16 mouse cellular contexts compared by ENCODE assay signal in the genomic region with DNA sequence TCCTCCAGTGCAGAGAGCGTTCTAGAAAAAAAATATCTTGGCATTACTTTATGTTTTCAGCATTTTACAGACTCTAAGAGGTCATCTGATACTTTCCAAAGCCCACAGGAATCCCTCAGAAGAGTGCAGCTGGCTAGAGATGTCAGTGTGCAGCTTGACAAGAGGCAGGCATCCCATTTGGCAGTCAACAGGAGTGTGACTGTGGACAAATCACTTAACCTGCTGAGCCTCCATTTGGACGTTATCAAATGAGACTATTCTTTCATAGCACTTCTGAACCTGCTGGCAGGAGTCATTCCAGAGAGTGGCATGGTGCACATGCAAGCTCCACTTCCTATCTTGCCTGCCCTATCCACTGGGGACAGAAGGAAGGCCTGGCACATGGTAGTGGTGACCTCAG. TPM values are rescaled to one million over a fixed set of nuclear protein-coding genes. Genes with fewer than 3 reads are reported as not detected.
DNase-seq lines count a peak whose midpoint lies in the region; ATAC-seq and TF ChIP-seq lines count a peak whose summit lies in the region.
"Had no signal": no experiment of that assay in that cellular context is flagged by ENCODE, and none has a peak within 500 bp of the region (broad histone marks: within the 10 kb centered on the region; RNA-seq: fewer than 3 reads in every experiment).

No protein-coding gene starts in this region.

- TF ChIP-seq EP300 in lung, postnatal 0 days (IDR thresholded peaks at IDR 0.05): no peak

- H3K36me3 ChIP-seq in lung, postnatal 0 days (ENCODE audit: insufficient read depth, low read length): no peaks in the 10 kb centered on the region
- no peaks in the 10 kb centered on the region for H3K36me3 ChIP-seq in heart, embryonic 15.5 days
- no peaks in the 10 kb centered on the region for H3K36me3 ChIP-seq in hindbrain, postnatal 0 days (ENCODE audit: insufficient read depth, low read length)
- H3K36me3 ChIP-seq in hindbrain, embryonic 10.5 days: peaks cover 4% of the 10 kb centered on the region; the same call in 1 of the 2 replicates
- H3K36me3 ChIP-seq: hindbrain, embryonic 12.5 days; liver, embryonic 13.5 days; midbrain, embryonic 13.5 days had no signal

- H3K27me3 ChIP-seq in lung, postnatal 0 days (replicated peaks; ENCODE audit: insufficient read depth, low read length): no peaks in the 10 kb centered on the region
- H3K27me3 ChIP-seq in heart, embryonic 15.5 days: no peaks in the 10 kb centered on the region
- no peaks in the 10 kb centered on the region for H3K27me3 ChIP-seq in hindbrain, postnatal 0 days (ENCODE audit: insufficient read depth, low read length)
- H3K27me3 ChIP-seq in hindbrain, embryonic 10.5 days (ENCODE audit: insufficient read depth, poor library complexity, severe bottlenecking): no peaks in the 10 kb centered on the region
- H3K27me3 ChIP-seq: hindbrain, embryonic 12.5 days; liver, embryonic 13.5 days; midbrain, embryonic 13.5 days had no signal

- peak; percentile 12 for DNase-seq in lung, postnatal 0 days (ENCODE audit: low spot score)
- DNase-seq in lung, adult 2 months: no peak
- peak; percentile 42 for DNase-seq in gastrocnemius, postnatal 25 days
- DNase-seq in hindbrain, postnatal 0 days (ENCODE audit: low spot score): no peak
- no peak for DNase-seq in hindbrain, embryonic 10.5 days (ENCODE audit: low spot score)
- DNase-seq: adrenal gland, adult 2 months; cerebellum, adult 8-10 months; kidney, adult 18-20 months; kidney, postnatal 25 days; liver, embryonic 13.5 days; lung, postnatal 14 days; right cerebral cortex, postnatal 14 days had no signal

- no peak overlapping the region for H3K9ac ChIP-seq in lung, postnatal 0 days (replicated peaks; ENCODE audit: low read depth)
- H3K9ac ChIP-seq in heart, embryonic 15.5 days: no peak overlapping the region
- no peak overlapping the region for H3K9ac ChIP-seq in hindbrain, postnatal 0 days (replicated peaks; ENCODE audit: low read length)
- H3K9ac ChIP-seq: hindbrain, embryonic 12.5 days; liver, embryonic 13.5 days; midbrain, embryonic 13.5 days had no signal

- H3K4me1 ChIP-seq in lung, postnatal 0 days (ENCODE audit: insufficient read depth, low read depth, low read length): peaks cover 9% of the 10 kb centered on the region
- H3K4me1 ChIP-seq in lung, adult 2 months (ENCODE audit: control insufficient read depth, insufficient read depth, low read length): peaks cover 18% of the 10 kb centered on the region
- H3K4me1 ChIP-seq in heart, embryonic 15.5 days (replicated peaks): peaks cover 42% of the 10 kb centered on the region
- H3K4me1 ChIP-seq in hindbrain, postnatal 0 days (ENCODE audit: insufficient read depth, low read length): peaks cover 7% of the 10 kb centered on the region
- peaks cover 31% of the 10 kb centered on the region for H3K4me1 ChIP-seq in hindbrain, embryonic 10.5 days (replicated peaks)

- no peak overlapping the region for H3K4me3 ChIP-seq in lung, postnatal 0 days (ENCODE audit: low read depth, low read length)
- no peak overlapping the region for H3K4me3 ChIP-seq in lung, adult 2 months (replicated peaks; ENCODE audit: extremely low read depth, low read depth, low read length)
- no peak overlapping the region for H3K4me3 ChIP-seq in heart, embryonic 15.5 days
- H3K4me3 ChIP-seq in hindbrain, postnatal 0 days (ENCODE audit: low read length): no peak overlapping the region
- H3K4me3 ChIP-seq in hindbrain, embryonic 10.5 days: no peak overlapping the region
- H3K4me3 ChIP-seq: hindbrain, embryonic 12.5 days; liver, embryonic 13.5 days; midbrain, embryonic 13.5 days had no signal

- H3K27ac ChIP-seq in lung, postnatal 0 days (ENCODE audit: low read length): no peak overlapping the region
- H3K27ac ChIP-seq in heart, embryonic 15.5 days: peak overlapping the region; percentile 80
- H3K27ac ChIP-seq in hindbrain, postnatal 0 days: no peak overlapping the region
- H3K27ac ChIP-seq in hindbrain, embryonic 10.5 days: no peak overlapping the region
- H3K27ac ChIP-seq: hindbrain, embryonic 12.5 days; liver, embryonic 13.5 days; midbrain, embryonic 13.5 days had no signal

- no peak for TF ChIP-seq POLR2A in lung, adult 2 months (IDR thresholded peaks at IDR 0.05; ENCODE audit: borderline replicate concordance, extremely low read depth, low read depth, low read length)

- no peak for TF ChIP-seq CTCF in lung, postnatal 0 days (IDR thresholded peaks at IDR 0.05)
- no peak for TF ChIP-seq CTCF in lung, adult 2 months (IDR thresholded peaks at IDR 0.05; ENCODE audit: insufficient read depth, low read length)
- no peak for TF ChIP-seq CTCF in hindbrain, postnatal 0 days (IDR thresholded peaks at IDR 0.05; ENCODE audit: low read depth)

- H3K9me3 ChIP-seq in lung, postnatal 0 days (ENCODE audit: low read length): no peaks in the 10 kb centered on the region
- no peaks in the 10 kb centered on the region for H3K9me3 ChIP-seq in heart, embryonic 15.5 days (replicated peaks)
- H3K9me3 ChIP-seq in hindbrain, postnatal 0 days (ENCODE audit: low read length): no peaks in the 10 kb centered on the region
- H3K9me3 ChIP-seq in hindbrain, embryonic 10.5 days: no peaks in the 10 kb centered on the region
- H3K9me3 ChIP-seq: hindbrain, embryonic 12.5 days; liver, embryonic 13.5 days; midbrain, embryonic 13.5 days had no signal

- WGBS in lung, postnatal 0 days: 37% methylated on average over 2 of the region's 2 CpGs
- 43% methylated on average over 2 of the region's 2 CpGs for WGBS in lung, adult 2 months
- WGBS in heart, embryonic 15.5 days: 13% methylated on average over 2 of the region's 2 CpGs
- WGBS in hindbrain, postnatal 0 days: 65% methylated on average over 2 of the region's 2 CpGs
- 80% methylated on average over 2 of the region's 2 CpGs for WGBS in hindbrain, embryonic 10.5 days

- no peak overlapping the region for H3K4me2 ChIP-seq in lung, postnatal 0 days (replicated peaks; ENCODE audit: low read depth, low read length)
- no peak overlapping the region for H3K4me2 ChIP-seq in heart, embryonic 15.5 days
- no peak overlapping the region for H3K4me2 ChIP-seq in hindbrain, postnatal 0 days (ENCODE audit: low read depth, low read length)
- H3K4me2 ChIP-seq: hindbrain, embryonic 12.5 days; liver, embryonic 13.5 days; midbrain, embryonic 13.5 days had no signal

- no peak for ATAC-seq in lung, postnatal 0 days
- peak; percentile 51 for ATAC-seq in heart, embryonic 15.5 days (replicated peaks; ENCODE audit: insufficient number of reproducible peaks, insufficient read depth, low FRiP score, low read depth)
- ATAC-seq in hindbrain, postnatal 0 days: no peak
- no peak for ATAC-seq in megakaryocyte progenitor cell, adult 5-6 weeks (replicated peaks; ENCODE audit: poor library complexity)
- ATAC-seq: midbrain, embryonic 13.5 days had no signal

RNA-seq across cellular contexts. Expression of a gene that starts 2.4 kb away (rescaled TPM):
- 364 and 369 TPM in 2 replicates for polyA plus RNA-seq in lung, postnatal 0 days (2015; fragmentation: Nextera tagmentation; extraction: Ambion mirVana)
- 48.3 and 56.6 TPM in 2 replicates for polyA plus RNA-seq in lung, adult 2 months (2012; rRNA removed)
- 100 to 1,000 TPM; 203 to 223 TPM for total RNA-seq in gastrocnemius, postnatal 25 days (2021)
- 214 and 229 TPM in 2 replicates for polyA plus RNA-seq in heart, embryonic 15.5 days (2015; fragmentation: Nextera tagmentation; extraction: Ambion mirVana)
- 125 and 136 TPM in 2 replicates for total RNA-seq in hindbrain, postnatal 0 days (2014; rRNA removed)
- 357 and 367 TPM in 2 replicates for polyA plus RNA-seq in hindbrain, postnatal 0 days (2015; fragmentation: Nextera tagmentation; extraction: Ambion mirVana)
- 310 and 365 TPM in 2 replicates for polyA plus RNA-seq in hindbrain, embryonic 10.5 days (2016; fragmentation: Nextera tagmentation; extraction: Ambion mirVana)
- 102 and 121 TPM in 2 replicates for total RNA-seq in megakaryocyte progenitor cell, adult 5-6 weeks (2015)
- total RNA-seq in megakaryocyte progenitor cell, adult 5-6 weeks (2017): 80.3 and 82.4 TPM in 2 replicates

RNA-seq across cellular contexts. Expression of a gene that starts 16.4 kb away (rescaled TPM):
- 10.9 and 11.6 TPM in 2 replicates for polyA plus RNA-seq in lung, postnatal 0 days (2015; fragmentation: Nextera tagmentation; extraction: Ambion mirVana)
- polyA plus RNA-seq in lung, adult 2 months (2012; rRNA removed): 11.2 and 15.2 TPM in 2 replicates
- total RNA-seq in gastrocnemius, postnatal 25 days (2021): 10 to 100 TPM; 10.4 to 12.1 TPM
- 4.4 and 5.6 TPM in 2 replicates for polyA plus RNA-seq in heart, embryonic 15.5 days (2015; fragmentation: Nextera tagmentation; extraction: Ambion mirVana)
- 3.2 and 7.9 TPM in 2 replicates for total RNA-seq in hindbrain, postnatal 0 days (2014; rRNA removed)
- 3.9 and 4.1 TPM in 2 replicates for polyA plus RNA-seq in hindbrain, postnatal 0 days (2015; fragmentation: Nextera tagmentation; extraction: Ambion mirVana)
- 7.6 and 10.2 TPM in 2 replicates for polyA plus RNA-seq in hindbrain, embryonic 10.5 days (2016; fragmentation: Nextera tagmentation; extraction: Ambion mirVana)
- 4.7 and 4.8 TPM in 2 replicates for total RNA-seq in megakaryocyte progenitor cell, adult 5-6 weeks (2015)
- 10.8 and 23.7 TPM in 2 replicates for total RNA-seq in megakaryocyte progenitor cell, adult 5-6 weeks (2017)

RNA-seq across cellular contexts. Expression of a gene that starts 46.4 kb away (rescaled TPM):
- 1.7 and 1.9 TPM in 2 replicates for polyA plus RNA-seq in lung, postnatal 0 days (2015; fragmentation: Nextera tagmentation; extraction: Ambion mirVana)
- 6.4 and 7.8 TPM in 2 replicates for polyA plus RNA-seq in lung, adult 2 months (2012; rRNA removed)
- 1 to 10 TPM; 2.1 to 2.6 TPM for total RNA-seq in gastrocnemius, postnatal 25 days (2021)
- polyA plus RNA-seq in heart, embryonic 15.5 days (2015; fragmentation: Nextera tagmentation; extraction: Ambion mirVana): 1.9 and 2.6 TPM in 2 replicates
- total RNA-seq in hindbrain, postnatal 0 days (2014; rRNA removed): 26.4 and 34.6 TPM in 2 replicates
- polyA plus RNA-seq in hindbrain, postnatal 0 days (2015; fragmentation: Nextera tagmentation; extraction: Ambion mirVana): 4.7 TPM in 2 replicates
- 6.6 and 6.9 TPM in 2 replicates for polyA plus RNA-seq in hindbrain, embryonic 10.5 days (2016; fragmentation: Nextera tagmentation; extraction: Ambion mirVana)
- 1.7 and 3.6 TPM in 2 replicates for total RNA-seq in megakaryocyte progenitor cell, adult 5-6 weeks (2015)
- 0.37 and 0.41 TPM in 2 replicates for total RNA-seq in megakaryocyte progenitor cell, adult 5-6 weeks (2017)

Comparison
In these comparisons a context has a peak if more than half of its experiments do, and no peak if none do; other contexts are left out.
1. DNase-seq: peak in lung, postnatal 0 days (single experiment) and gastrocnemius, postnatal 25 days (single experiment); none in lung, adult 2 months (single experiment), hindbrain, postnatal 0 days (single experiment) and hindbrain, embryonic 10.5 days (single experiment).